Mouse (Mus musculus): ENCODE measurements around the gene Cldn15. TPM values are rescaled to one million over a fixed set of nuclear protein-coding genes. Genes with fewer than 3 reads are reported as not detected.
A peak's percentile ranks its signal among the peaks of the same experiment; 100 is the strongest.

Gene Cldn15
- polyA plus RNA-seq, 1 experiment from 2014 or later: 6.7 TPM

GRCm38 (mm10) chr5:136984828-136985227, 18.4 kb downstream of the Cldn15 start:
- H3K36me3 ChIP-seq (ENCODE audit: control insufficient read depth, insufficient read depth): peaks cover 13% of the 10 kb centered on the region; the same call in 1 of the 2 replicates
- WGBS: 48% methylated on average over 14 of the region's 14 CpGs
- H3K9ac ChIP-seq (ENCODE audit: low read length): no peak overlapping the region
- no peak overlapping the region for H3K4me2 ChIP-seq (ENCODE audit: low read depth, low read length)
- peaks cover 11% of the 10 kb centered on the region for H3K4me1 ChIP-seq (ENCODE audit: control insufficient read depth, insufficient read depth, low read length)
- H3K4me3 ChIP-seq (ENCODE audit: low read length): no peak overlapping the region
- H3K27me3 ChIP-seq (ENCODE audit: control insufficient read depth, insufficient read depth, low read length): no peaks in the 10 kb centered on the region
- H3K27ac ChIP-seq (ENCODE audit: low read length): no peak overlapping the region
- ATAC-seq (replicated peaks; ENCODE audit: extremely low read depth, insufficient read depth, low FRiP score): no peak
- no peaks in the 10 kb centered on the region for H3K9me3 ChIP-seq (replicated peaks; ENCODE audit: control insufficient read depth, low read length)

GRCm38 (mm10) chr5:136986695-136987137, 20.3 kb downstream of the Cldn15 start, which contains the start of gene Plod3:
TSS of gene Plod3 (plus strand) at chr5:136987019.
- 0% methylated on average over 26 of the region's 26 CpGs for WGBS
- peaks cover 23% of the 10 kb centered on the region for H3K36me3 ChIP-seq (ENCODE audit: control insufficient read depth, insufficient read depth)
- peak; percentile 93 for ATAC-seq (replicated peaks; ENCODE audit: extremely low read depth, insufficient read depth, low FRiP score)
- peak within 1 kb of the TSS; percentile 91 for H3K27ac ChIP-seq (ENCODE audit: low read length)
- no peaks in the 10 kb centered on the region for H3K27me3 ChIP-seq (ENCODE audit: control insufficient read depth, insufficient read depth, low read length)
- H3K4me2 ChIP-seq (ENCODE audit: low read depth, low read length): peak within 1 kb of the TSS; percentile 95
- peak within 1 kb of the TSS; percentile 81 for H3K4me3 ChIP-seq (ENCODE audit: low read length)
- H3K9me3 ChIP-seq (replicated peaks; ENCODE audit: control insufficient read depth, low read length): no peaks in the 10 kb centered on the region
- H3K4me1 ChIP-seq (ENCODE audit: control insufficient read depth, insufficient read depth, low read length): peaks cover 11% of the 10 kb centered on the region
- peak within 1 kb of the TSS; percentile 92 for H3K9ac ChIP-seq (ENCODE audit: low read length)

GRCm38 (mm10) chr5:136987138-136987933, 20.9 kb downstream of the Cldn15 start:
- H3K9ac ChIP-seq (ENCODE audit: low read length): peak overlapping the region; percentile 92
- H3K36me3 ChIP-seq (ENCODE audit: control insufficient read depth, insufficient read depth): peaks cover 26% of the 10 kb centered on the region
- whole genome bisulfite sequencing: under 1% methylated on average over 63 of the region's 67 CpGs
- peak overlapping the region; percentile 95 for H3K4me2 ChIP-seq (ENCODE audit: low read depth, low read length)
- ATAC-seq (replicated peaks; ENCODE audit: extremely low read depth, insufficient read depth, low FRiP score): peak; percentile 61
- no peaks in the 10 kb centered on the region for H3K27me3 ChIP-seq (ENCODE audit: control insufficient read depth, insufficient read depth, low read length)
- peak overlapping the region; percentile 91 for H3K27ac ChIP-seq (ENCODE audit: low read length)
- peak overlapping the region; percentile 81 for H3K4me3 ChIP-seq (ENCODE audit: low read length)
- H3K4me1 ChIP-seq (ENCODE audit: control insufficient read depth, insufficient read depth, low read length): peaks cover 11% of the 10 kb centered on the region
- H3K9me3 ChIP-seq (replicated peaks; ENCODE audit: control insufficient read depth, low read length): no peaks in the 10 kb centered on the region

GRCm38 (mm10) chr5:136987934-136988271, 21.5 kb downstream of the Cldn15 start, which contains the start of gene Znhit1:
TSS of gene Znhit1 (minus strand) at chr5:136988021.
- Histone ChIP-seq H3K27me3 (ENCODE audit: control insufficient read depth, insufficient read depth, low read length) (no peaks in the 10 kb centered on the region), H3K4me1 (ENCODE audit: control insufficient read depth, insufficient read depth, low read length) (peaks cover 11% of the 10 kb centered on the region), H3K4me2 (ENCODE audit: low read depth, low read length) (peak within 1 kb of the TSS; percentile 95), H3K36me3 (ENCODE audit: control insufficient read depth, insufficient read depth) (peaks cover 27% of the 10 kb centered on the region), H3K4me3 (ENCODE audit: low read length) (peak within 1 kb of the TSS; percentile 81), H3K9me3 (replicated peaks; ENCODE audit: control insufficient read depth, low read length) (no peaks in the 10 kb centered on the region), H3K27ac (ENCODE audit: low read length) (peak within 1 kb of the TSS; percentile 91), H3K9ac (ENCODE audit: low read length) (peak within 1 kb of the TSS; percentile 92)
- no peak for ATAC-seq (replicated peaks; ENCODE audit: extremely low read depth, insufficient read depth, low FRiP score)
- 7% methylated on average over 12 of the region's 12 CpGs for WGBS

- Histone ChIP-seq H3K9me3 (replicated peaks; ENCODE audit: control insufficient read depth, low read length) (no peaks in the 10 kb centered on the region), H3K36me3 (ENCODE audit: control insufficient read depth, insufficient read depth) (peaks cover 27% of the 10 kb centered on the region), H3K4me3 (ENCODE audit: low read length) (peak overlapping the region; percentile 81), H3K27ac (ENCODE audit: low read length) (no peak overlapping the region), H3K4me1 (ENCODE audit: control insufficient read depth, insufficient read depth, low read length) (peaks cover 11% of the 10 kb centered on the region), H3K27me3 (ENCODE audit: control insufficient read depth, insufficient read depth, low read length) (no peaks in the 10 kb centered on the region), H3K9ac (ENCODE audit: low read length) (peak overlapping the region; percentile 92), H3K4me2 (ENCODE audit: low read depth, low read length) (peak overlapping the region; percentile 95)
- 49% methylated on average over 7 of the region's 7 CpGs for WGBS
- ATAC-seq (replicated peaks; ENCODE audit: extremely low read depth, insufficient read depth, low FRiP score): no peak
Measured at GRCm38 (mm10) chr5:136988420-136988819, 22.0 kb downstream of the Cldn15 start.

GRCm38 (mm10) chr5:136989801-136990200, 23.4 kb downstream of the Cldn15 start:
- Histone ChIP-seq H3K4me3 (ENCODE audit: low read length) (no peak overlapping the region), H3K4me2 (ENCODE audit: low read depth, low read length) (no peak overlapping the region), H3K36me3 (ENCODE audit: control insufficient read depth, insufficient read depth) (peaks cover 35% of the 10 kb centered on the region), H3K27ac (ENCODE audit: low read length) (no peak overlapping the region), H3K9ac (ENCODE audit: low read length) (no peak overlapping the region), H3K27me3 (ENCODE audit: control insufficient read depth, insufficient read depth, low read length) (no peaks in the 10 kb centered on the region), H3K4me1 (ENCODE audit: control insufficient read depth, insufficient read depth, low read length) (peaks cover 11% of the 10 kb centered on the region), H3K9me3 (replicated peaks; ENCODE audit: control insufficient read depth, low read length) (no peaks in the 10 kb centered on the region)
- 88% methylated on average over 6 of the region's 6 CpGs for WGBS
- ATAC-seq (replicated peaks; ENCODE audit: extremely low read depth, insufficient read depth, low FRiP score): no peak

GRCm38 (mm10) chr5:136999449-136999848, 33.0 kb downstream of the Cldn15 start:
- WGBS: 76% methylated on average over 3 of the region's 5 CpGs
- Histone ChIP-seq H3K9ac (ENCODE audit: low read length) (no peak overlapping the region), H3K27me3 (ENCODE audit: control insufficient read depth, insufficient read depth, low read length) (no peaks in the 10 kb centered on the region), H3K4me1 (ENCODE audit: control insufficient read depth, insufficient read depth, low read length) (no peaks in the 10 kb centered on the region), H3K4me3 (ENCODE audit: low read length) (no peak overlapping the region), H3K9me3 (replicated peaks; ENCODE audit: control insufficient read depth, low read length) (no peaks in the 10 kb centered on the region), H3K27ac (ENCODE audit: low read length) (no peak overlapping the region), H3K36me3 (ENCODE audit: control insufficient read depth, insufficient read depth) (peaks cover 11% of the 10 kb centered on the region), H3K4me2 (ENCODE audit: low read depth, low read length) (no peak overlapping the region)
- no peak for ATAC-seq (replicated peaks; ENCODE audit: extremely low read depth, insufficient read depth, low FRiP score)

- Histone ChIP-seq H3K27ac (ENCODE audit: low read length) (no peak overlapping the region), H3K9me3 (replicated peaks; ENCODE audit: control insufficient read depth, low read length) (no peaks in the 10 kb centered on the region), H3K9ac (ENCODE audit: low read length) (no peak overlapping the region), H3K4me3 (ENCODE audit: low read length) (no peak overlapping the region), H3K4me2 (ENCODE audit: low read depth, low read length) (no peak overlapping the region), H3K4me1 (ENCODE audit: control insufficient read depth, insufficient read depth, low read length) (no peaks in the 10 kb centered on the region), H3K27me3 (ENCODE audit: control insufficient read depth, insufficient read depth, low read length) (no peaks in the 10 kb centered on the region), H3K36me3 (ENCODE audit: control insufficient read depth, insufficient read depth) (peaks cover under 1% of the 10 kb centered on the region; the same call in 1 of the 2 replicates)
- no peak for ATAC-seq (replicated peaks; ENCODE audit: extremely low read depth, insufficient read depth, low FRiP score)
- 74% methylated on average over 2 of the region's 2 CpGs for WGBS
Measured at GRCm38 (mm10) chr5:137000612-137001011, 34.2 kb downstream of the Cldn15 start.

- Histone ChIP-seq H3K4me3 (ENCODE audit: low read length) (no peak overlapping the region), H3K27ac (ENCODE audit: low read length) (no peak overlapping the region), H3K9ac (ENCODE audit: low read length) (no peak overlapping the region), H3K9me3 (replicated peaks; ENCODE audit: control insufficient read depth, low read length) (no peaks in the 10 kb centered on the region), H3K27me3 (ENCODE audit: control insufficient read depth, insufficient read depth, low read length) (no peaks in the 10 kb centered on the region), H3K4me2 (ENCODE audit: low read depth, low read length) (no peak overlapping the region), H3K36me3 (ENCODE audit: control insufficient read depth, insufficient read depth) (no peaks in the 10 kb centered on the region), H3K4me1 (ENCODE audit: control insufficient read depth, insufficient read depth, low read length) (0 out of 2 replicates have a peak, but pooled peaks cover 2% of the 10 kb centered on the region)
- WGBS: 35% methylated on average over 8 of the region's 8 CpGs
- no peak for ATAC-seq (replicated peaks; ENCODE audit: extremely low read depth, insufficient read depth, low FRiP score)
Measured at GRCm38 (mm10) chr5:137007276-137007675, 40.9 kb downstream of the Cldn15 start.
